Mouse (Mus musculus) frontal cortex, adult 2 months (tissue): ENCODE measurements at regions not wholly inside any gene's neighbourhood (a gene's known extent, or its start where the extent isn't known, plus 50 kb on each side); places are given as distances from the start of the nearest gene placed in this dataset.
A peak's percentile ranks its signal among the peaks of the same experiment; 100 is the strongest.

Experiments
- DNase-seq, 2 experiments: peaks; one replicate each; pipeline ENCODE4 v3.0.0; 2022; ENCODE audit warnings: low spot score in 1 of 2; ENCODE audit errors: extremely low spot score in 1 of 2

DNA sequence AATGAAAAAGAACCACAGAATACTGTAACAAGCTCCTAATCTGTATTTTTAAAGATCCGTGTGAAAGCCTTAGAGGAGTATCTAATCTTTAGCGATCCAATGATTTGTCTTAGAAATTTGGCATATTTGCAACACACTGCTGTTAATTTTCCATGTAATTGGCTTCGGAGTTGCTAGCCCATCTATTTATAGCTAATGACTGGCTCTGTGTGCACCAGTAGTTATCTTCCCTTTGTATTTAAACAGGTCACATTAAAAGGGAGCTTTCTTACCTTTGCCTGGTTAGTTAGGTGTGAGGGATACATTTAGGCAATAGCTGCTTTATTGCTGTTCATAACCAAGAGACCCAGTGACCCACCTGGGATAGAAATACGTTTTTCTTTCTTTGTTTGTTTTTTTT is 256.3 kb upstream of the Mme start:
- no peak for DNase-seq

DNA sequence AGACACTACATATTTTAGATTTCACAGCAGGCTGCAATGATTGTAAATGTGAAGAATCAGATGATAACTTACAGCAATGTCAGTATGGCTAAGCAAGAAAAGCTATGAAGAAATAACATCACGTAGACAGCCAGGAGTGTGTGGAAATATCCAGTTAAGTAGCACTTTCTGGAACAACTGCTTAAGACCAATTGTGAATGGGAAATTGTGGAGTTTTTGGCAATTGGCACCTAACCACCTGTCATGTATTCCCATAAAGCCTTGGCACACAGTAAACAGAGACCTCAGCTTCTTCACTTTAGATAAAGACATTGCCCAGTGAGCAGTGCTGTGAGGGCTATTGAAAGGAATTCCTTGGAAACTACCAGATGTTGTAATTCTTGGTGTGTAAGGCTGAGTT is 264.4 kb upstream of the Mme start:
- no peak for DNase-seq

DNA sequence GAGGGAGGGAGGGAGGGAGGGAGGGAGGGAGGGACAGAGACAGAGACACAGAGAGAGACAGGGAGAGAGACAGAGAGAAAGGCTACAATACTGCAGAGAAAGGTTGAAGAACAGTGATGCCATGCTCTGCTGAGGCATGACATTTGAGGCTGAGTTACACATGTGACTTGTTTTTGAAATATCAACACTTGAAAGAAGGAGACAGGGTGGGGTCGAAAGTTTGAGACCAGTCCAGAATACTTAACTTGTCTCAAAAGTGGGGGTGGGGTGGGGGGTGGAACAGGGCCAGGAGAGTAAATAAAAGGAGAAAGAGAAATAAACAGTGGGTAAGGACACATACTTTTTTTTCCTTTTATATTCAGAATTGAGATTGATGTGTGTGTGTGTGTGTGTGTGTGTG is 278.1 kb upstream of the Mme start:
- DNase-seq, result no peak

DNA sequence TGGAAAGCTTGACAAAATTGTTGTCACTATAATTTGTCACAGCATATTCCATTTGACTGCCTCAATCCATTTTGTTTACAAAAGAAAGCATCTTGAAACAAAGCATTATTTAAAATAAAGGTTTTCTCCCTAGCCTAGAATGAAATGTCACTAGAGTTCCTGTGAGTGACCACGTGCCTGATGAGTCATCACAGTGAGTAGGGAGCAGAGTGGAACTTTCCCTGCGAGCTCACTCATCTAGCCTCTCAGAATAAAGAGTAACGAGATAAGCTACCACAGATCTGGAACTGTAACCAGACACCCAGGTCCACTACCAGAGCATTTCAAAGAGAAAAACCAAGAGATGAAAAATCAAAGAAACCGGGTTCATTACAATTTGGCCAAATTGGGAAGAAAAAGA is 278.7 kb upstream of the Mme start:
- no peak for DNase-seq

DNA sequence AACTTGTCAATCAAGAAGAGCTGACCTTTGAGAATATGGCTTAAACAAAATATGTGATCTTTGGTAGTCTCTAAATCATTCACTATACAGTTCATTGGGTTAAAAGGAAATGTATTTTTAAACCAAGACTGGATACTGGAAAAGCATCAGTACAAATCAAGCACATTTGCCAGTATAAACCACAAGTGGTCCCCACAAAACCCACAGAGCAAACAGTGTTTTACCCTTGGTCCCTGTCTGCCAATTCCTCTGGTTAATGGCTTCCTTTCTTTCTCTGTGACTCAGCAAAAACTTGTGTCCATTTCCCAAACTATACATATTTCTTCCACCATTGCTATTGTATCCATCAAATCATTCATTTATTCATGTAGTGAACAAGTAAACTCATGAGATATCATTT is 296.0 kb upstream of the Mme start:
- DNase-seq, result no peak

DNA sequence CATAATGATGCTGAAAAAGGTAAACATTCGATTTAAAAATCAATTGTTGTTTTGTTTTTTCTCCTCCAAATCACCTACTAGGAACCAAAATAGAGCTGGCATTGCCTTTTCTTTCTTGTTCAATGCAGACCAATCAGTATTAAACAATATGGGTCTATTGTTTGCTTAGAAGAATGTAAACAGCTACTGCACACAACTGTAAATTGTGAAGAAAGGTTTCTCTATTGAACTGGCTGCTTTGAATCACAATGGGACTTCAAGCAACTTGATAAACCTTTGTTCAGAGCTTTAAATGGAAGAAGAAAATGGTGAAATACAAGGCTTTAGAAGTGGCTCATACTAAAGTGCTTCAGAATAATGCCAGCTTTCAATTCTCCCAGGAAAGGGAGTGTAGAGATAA is 302.7 kb upstream of the Mme start:
- DNase-seq, result no peak

DNA sequence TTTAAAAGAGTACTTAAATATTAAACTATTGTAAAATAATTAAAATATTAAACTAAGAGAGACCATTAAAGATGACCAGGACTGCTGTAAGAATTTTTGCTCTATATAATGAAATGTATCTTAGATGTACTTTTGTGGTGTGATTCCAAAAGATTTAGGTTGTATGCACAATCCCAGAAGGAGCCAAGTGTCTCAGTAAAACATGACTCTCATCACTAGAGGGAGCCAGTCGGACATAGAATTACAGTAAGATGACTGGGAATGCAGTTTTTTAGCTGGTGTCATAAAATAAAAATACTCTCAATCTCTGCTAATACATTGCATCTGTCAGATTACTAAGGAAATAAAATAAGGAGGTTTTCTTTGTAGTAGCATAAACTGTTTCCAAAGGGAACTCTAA is 316.9 kb upstream of the Mme start:
- DNase-seq, result peak in 1 of 2 experiments; percentile 76

DNA sequence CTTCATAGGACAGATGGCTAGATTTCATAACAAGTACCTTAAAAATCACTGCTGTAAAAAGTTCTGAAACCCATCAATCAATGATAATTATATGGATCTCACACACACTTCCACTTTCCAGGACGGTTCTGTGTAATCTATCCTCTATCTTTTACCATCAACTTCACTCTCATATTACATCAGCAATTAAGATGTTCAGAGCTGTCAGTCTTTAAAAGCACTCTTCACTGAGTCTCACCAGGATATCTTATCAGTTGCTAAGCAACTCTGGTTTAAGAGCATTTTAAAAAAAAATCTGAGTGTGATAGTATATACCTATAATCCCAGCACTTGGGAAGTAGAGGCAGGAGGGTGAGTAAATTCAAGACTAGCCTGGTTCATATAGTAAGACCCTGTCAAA is 312.0 kb upstream of the Gpr149 start:
- no peak for DNase-seq

DNA sequence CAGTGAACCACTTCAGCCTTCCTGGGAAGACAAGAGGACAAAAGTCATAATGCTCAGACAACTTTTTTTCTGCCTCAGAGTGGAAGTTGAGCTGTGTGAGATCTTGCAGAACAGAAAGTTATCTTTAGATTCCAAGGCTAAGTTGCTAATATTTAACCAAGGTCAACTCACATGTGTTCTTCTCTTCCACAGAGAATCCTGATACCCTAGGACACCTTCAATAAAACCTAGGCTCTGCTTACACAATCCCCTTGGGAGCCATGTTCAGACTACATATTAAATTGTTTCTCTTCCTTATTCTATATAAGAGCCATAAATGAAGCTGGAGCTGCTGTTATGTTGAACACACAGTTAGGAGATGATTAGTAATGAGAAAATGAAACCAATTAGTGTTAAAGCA is 280.2 kb upstream of the Gpr149 start:
- DNase-seq, result no peak

DNA sequence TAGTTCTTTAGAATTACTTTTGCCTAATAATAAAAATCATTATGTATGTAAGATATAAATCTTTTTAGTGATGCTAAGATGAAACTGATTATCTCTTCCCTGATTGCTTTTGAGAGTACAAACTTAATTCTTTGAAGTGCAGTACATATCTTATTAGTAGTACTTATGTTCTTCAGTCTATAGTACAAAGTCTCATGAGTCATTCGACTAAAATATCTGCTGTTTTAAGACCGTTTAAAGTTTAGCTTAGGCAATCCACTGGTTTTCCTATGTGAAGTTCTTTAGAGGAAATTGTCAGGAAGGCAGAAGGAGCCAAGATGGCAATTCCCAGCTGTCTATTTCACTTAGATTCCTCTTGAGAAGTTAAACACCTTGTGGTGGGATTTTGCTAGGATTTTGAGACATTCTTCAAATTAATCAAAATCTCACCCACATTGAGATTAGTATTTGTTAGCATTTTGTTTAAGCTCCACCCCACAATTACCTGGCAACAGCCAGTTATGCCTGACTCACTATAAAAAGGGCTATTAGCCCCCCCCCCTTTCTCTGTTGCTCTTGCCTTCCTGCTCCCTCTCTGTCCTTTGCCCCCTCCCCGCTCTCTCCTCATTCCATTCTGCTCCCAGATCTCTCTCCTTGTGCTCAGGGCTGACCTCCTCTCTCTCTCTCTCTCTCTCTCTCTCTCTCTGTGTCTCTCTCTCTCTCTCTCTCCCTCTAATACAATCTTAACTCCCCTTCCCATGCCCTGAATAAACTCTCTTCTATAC is 277.6 kb upstream of the Gpr149 start:
- no peak for DNase-seq

DNA sequence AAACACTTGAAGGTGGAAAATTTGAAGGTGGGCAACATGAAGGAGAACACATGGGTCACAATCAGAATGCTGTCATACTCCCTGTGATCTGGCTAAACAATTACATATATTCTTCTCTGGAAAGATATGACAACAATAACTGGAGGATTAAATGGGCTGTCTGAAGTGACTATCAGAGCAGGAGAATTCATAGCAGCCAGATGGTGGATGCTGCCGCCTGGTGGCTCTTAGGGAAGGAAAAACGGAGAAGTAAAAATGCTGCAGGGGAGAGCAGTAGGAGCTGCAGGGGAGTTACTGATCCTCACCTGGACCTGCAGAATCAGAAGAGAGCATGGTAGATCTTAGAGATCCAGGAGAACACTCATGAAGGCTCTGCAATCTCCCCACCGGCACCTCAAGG is 255.8 kb upstream of the Gpr149 start:
- peak; percentile 2 to 49 for DNase-seq

DNA sequence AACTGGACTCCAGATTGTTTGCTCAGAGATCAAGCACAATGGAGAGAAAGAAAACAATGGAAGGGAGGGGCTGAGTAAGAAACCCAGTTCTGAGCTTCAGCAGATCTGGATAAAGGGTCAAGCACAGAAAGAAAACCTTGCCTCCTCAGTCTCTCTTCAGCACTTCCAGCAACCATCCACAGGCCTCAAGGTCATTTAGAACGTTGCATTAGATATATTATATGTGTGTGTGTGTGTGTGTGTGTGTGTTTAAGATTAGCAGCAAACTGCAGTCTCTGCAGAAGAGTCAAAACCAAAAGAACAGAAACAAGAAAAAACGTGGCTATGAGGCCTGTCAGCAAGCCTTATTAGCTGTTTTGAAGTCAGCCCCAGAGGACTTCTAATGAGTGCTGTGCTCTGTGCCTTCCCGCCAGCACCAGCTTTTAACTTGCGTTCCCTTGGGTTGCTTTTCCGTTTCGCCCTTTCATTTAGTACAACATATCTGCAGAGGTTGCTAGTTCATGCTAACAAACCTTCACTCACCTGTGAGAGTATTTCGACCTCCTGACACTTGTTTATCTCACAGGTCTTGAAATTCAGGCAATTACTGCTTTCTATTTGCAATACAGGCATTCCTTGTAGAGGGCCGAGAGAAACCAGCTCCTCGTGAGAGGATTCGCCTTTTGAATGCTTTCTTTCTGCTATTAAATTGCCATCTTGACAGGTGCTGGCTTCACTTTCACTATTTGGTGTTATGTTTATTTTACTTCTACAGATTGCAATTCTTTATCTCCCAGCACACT is 230.9 kb upstream of the Gpr149 start:
- DNase-seq, result no peak

DNA sequence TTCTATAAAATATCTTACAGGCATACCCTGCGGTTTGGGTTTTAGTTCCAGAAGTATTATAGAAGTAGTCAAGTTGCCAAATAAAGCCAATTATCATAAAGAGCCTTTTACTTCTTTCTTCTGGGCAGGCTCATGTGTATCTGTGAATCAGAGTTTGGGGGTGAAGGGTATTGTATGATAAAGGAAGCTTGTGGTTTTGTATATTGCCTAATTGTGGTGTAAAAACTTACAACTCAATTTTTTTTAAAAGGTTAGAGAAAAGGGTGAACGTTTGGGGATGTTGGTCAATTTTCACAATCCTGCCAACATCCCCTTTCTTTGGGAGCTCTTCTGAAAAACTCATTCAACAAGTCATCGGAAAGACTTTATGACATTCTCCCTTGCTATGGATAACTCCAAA is 219.0 kb upstream of the Gpr149 start:
- no peak for DNase-seq

DNA sequence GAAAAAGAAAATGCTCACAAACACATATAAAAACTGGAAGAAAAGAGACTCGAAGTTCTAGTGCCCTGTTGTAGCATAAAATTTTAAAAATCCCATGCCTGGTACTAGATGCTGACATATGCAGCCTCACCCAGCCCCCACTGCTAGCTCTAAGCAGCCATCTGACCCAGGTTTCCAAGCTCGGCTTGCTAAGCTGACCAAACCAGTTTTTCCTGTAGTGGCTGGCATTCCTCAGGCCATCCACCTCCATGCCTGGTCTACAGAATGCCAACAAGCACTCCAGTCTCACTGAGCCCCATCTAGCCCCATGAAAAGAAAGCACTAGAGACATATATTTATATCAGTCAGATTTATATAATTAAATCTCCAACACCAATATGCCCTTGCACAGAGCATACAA is 196.1 kb upstream of the Gpr149 start:
- DNase-seq, result no peak

DNA sequence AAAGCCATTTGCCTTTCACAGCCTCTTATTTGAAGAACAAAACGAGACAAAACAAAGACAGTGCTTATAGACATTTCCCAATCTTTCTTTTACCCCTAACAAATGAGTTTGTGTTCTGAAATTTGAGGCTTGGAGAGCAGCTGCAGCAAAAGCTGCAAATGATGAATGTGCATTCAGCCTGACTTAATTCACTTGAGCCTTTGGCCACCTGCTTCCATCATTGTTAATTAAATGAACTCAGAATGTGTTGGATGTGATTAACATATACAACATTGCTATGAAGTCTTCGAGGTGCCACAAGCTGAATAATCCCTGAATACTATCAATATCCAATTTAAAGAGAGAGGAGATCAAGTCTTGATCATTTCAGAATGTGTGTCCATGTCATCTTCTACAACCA is 181.3 kb upstream of the Gpr149 start:
- no peak for DNase-seq
